Mouse (Mus musculus) left cerebral cortex, adult 2 months (tissue): Measurements from ENCODE around the gene Disp1. TPM values are rescaled to one million over a fixed set of nuclear protein-coding genes. Genes with fewer than 3 reads are reported as not detected.
A peak's percentile ranks its signal among the peaks of the same experiment; 100 is the strongest.

ENCODE experiments used
- DNase-seq, 2 experiments: peaks; one replicate each; pipeline ENCODE4 v3.0.0; 2021 to 2022; ENCODE audit warnings: low spot score in 2 of 2, mixed read lengths in 1 of 2; ENCODE audit errors: extremely low spot score in 1 of 2
- H3K27ac ChIP-seq: fragments of 200-600 bp; 2 replicates; pipeline ENCODE4 v1.8.1; 2022
- H3K4me3 ChIP-seq: fragments of 200-600 bp; 2 replicates; pipeline ENCODE4 v1.8.1; 2022
- CTCF ChIP-seq: fragments of 200-600 bp; IDR thresholded peaks from 2 replicates; pipeline ENCODE4 v1.8.1; 2022; ENCODE audit warnings: antibody characterized with exemption, mild to moderate bottlenecking, moderate library complexity
- intact Hi-C: fragments of 180-260 bp; cut with DNase I; formaldehyde crosslinking; loops from one replicate; pipeline ENCODE4 v1.15.1; 2025
- total RNA-seq, 2 experiments: library from RNA; stranded (reverse); gene quantifications; 2 replicates each; pipeline ENCODE4 v1.2.3; 2021

Disp1 gene
- total RNA-seq, 2 experiments from 2014 or later = 5.4 to 7.7 TPM

GRCm38 (mm10) chr1:183066981-183067380, 154.3 kb downstream of the Disp1 start:
- no peak overlapping the region for H3K4me3 ChIP-seq
- TF ChIP-seq CTCF = no peak
- intact Hi-C loops = no loop called here
- no peak overlapping the region for H3K27ac ChIP-seq
- DNase-seq = no peak

GRCm38 (mm10) chr1:183060611-183061010, 160.7 kb downstream of the Disp1 start:
- TF ChIP-seq CTCF = no peak
- H3K4me3 ChIP-seq = no peak overlapping the region
- no peak for DNase-seq
- H3K27ac ChIP-seq = no peak overlapping the region
- intact Hi-C loops = no loop called here

GRCm38 (mm10) chr1:183056289-183056655, 165.1 kb downstream of the Disp1 start:
- intact Hi-C loops = no loop called here
- Histone ChIP-seq H3K4me3 (no peak overlapping the region), H3K27ac (no peak overlapping the region)
- DNase-seq = no peak
- no peak for TF ChIP-seq CTCF

- no peak for TF ChIP-seq CTCF
- Histone ChIP-seq H3K27ac (no peak overlapping the region), H3K4me3 (no peak overlapping the region)
- intact Hi-C loops = no loop called here
- no peak for DNase-seq
These were observed 165.6 kb downstream of the Disp1 start for GRCm38 (mm10) chr1:183055608-183056288.

- Histone ChIP-seq H3K27ac (no peak overlapping the region), H3K4me3 (no peak overlapping the region)
- no peak for TF ChIP-seq CTCF
- no peak for DNase-seq
- intact Hi-C loops = no loop called here
These were observed 168.7 kb downstream of the Disp1 start for GRCm38 (mm10) chr1:183052663-183053062.

- intact Hi-C loops = no loop called here
- no peak overlapping the region for H3K27ac ChIP-seq
- TF ChIP-seq CTCF = no peak
- no peak overlapping the region for H3K4me3 ChIP-seq
- no peak for DNase-seq
These were observed 172.0 kb downstream of the Disp1 start for GRCm38 (mm10) chr1:183049295-183049694.

GRCm38 (mm10) chr1:183047913-183048523, 173.3 kb downstream of the Disp1 start:
- Histone ChIP-seq H3K27ac (no peak overlapping the region), H3K4me3 (no peak overlapping the region)
- TF ChIP-seq CTCF = no peak
- intact Hi-C loops = no loop called here
- DNase-seq = no peak

- Histone ChIP-seq H3K4me3 (no peak overlapping the region), H3K27ac (no peak overlapping the region)
- intact Hi-C loops = no loop called here
- no peak for TF ChIP-seq CTCF
- no peak for DNase-seq
These were observed 174.0 kb downstream of the Disp1 start for GRCm38 (mm10) chr1:183047191-183047912.

GRCm38 (mm10) chr1:183046081-183046480, 175.2 kb downstream of the Disp1 start:
- DNase-seq = no peak
- Histone ChIP-seq H3K27ac (no peak overlapping the region), H3K4me3 (no peak overlapping the region)
- intact Hi-C loops = no loop called here
- no peak for TF ChIP-seq CTCF

GRCm38 (mm10) chr1:183043161-183043812, 178.0 kb downstream of the Disp1 start:
- no peak overlapping the region for H3K4me3 ChIP-seq
- intact Hi-C loops = no loop called here
- TF ChIP-seq CTCF = no peak
- H3K27ac ChIP-seq = peak overlapping the region; percentile 40; the same call in 1 of the 2 replicates
- DNase-seq = peak in 1 of 2 experiments; percentile 55

GRCm38 (mm10) chr1:183041703-183042102, 179.6 kb downstream of the Disp1 start:
- Histone ChIP-seq H3K4me3 (no peak overlapping the region), H3K27ac (no peak overlapping the region)
- TF ChIP-seq CTCF = no peak
- no peak for DNase-seq
- intact Hi-C loops = no loop called here

- H3K4me3 ChIP-seq = no peak overlapping the region
- TF ChIP-seq CTCF = no peak; the same call in none of the 2 replicates
- no peak for DNase-seq
- H3K27ac ChIP-seq = no peak overlapping the region
- intact Hi-C loops = no loop called here
These were observed 180.4 kb downstream of the Disp1 start for GRCm38 (mm10) chr1:183040847-183041382.
